Mouse (Mus musculus) cerebellum, adult 18-20 months (tissue): Measurements from ENCODE around the gene Ldlrap1.

Experiments used
- DNase-seq, 2 experiments: peaks; one replicate each; pipeline ENCODE4 v3.0.0; 2021

Ldlrap1 gene

GRCm38 (mm10) chr4:134775234-134775944 is 7.6 kb upstream of the Ldlrap1 start:
- DNase-seq = no peak

- no peak for DNase-seq
Observed at GRCm38 (mm10) chr4:134774126-134774525, 6.3 kb upstream of the Ldlrap1 start.

- peak; percentile 34 to 48 for DNase-seq
Observed at GRCm38 (mm10) chr4:134772805-134773674, 5.2 kb upstream of the Ldlrap1 start.

GRCm38 (mm10) chr4:134769891-134770290 is 2.1 kb upstream of the Ldlrap1 start:
- peak; percentile 73 to 80 for DNase-seq

- DNase-seq = peak; percentile 56 to 64
Observed at GRCm38 (mm10) chr4:134769081-134769811, 1.4 kb upstream of the Ldlrap1 start.

GRCm38 (mm10) chr4:134768226-134768888 is 533 bp upstream of the Ldlrap1 start:
- DNase-seq = peak; percentile 68 to 72

DNA sequence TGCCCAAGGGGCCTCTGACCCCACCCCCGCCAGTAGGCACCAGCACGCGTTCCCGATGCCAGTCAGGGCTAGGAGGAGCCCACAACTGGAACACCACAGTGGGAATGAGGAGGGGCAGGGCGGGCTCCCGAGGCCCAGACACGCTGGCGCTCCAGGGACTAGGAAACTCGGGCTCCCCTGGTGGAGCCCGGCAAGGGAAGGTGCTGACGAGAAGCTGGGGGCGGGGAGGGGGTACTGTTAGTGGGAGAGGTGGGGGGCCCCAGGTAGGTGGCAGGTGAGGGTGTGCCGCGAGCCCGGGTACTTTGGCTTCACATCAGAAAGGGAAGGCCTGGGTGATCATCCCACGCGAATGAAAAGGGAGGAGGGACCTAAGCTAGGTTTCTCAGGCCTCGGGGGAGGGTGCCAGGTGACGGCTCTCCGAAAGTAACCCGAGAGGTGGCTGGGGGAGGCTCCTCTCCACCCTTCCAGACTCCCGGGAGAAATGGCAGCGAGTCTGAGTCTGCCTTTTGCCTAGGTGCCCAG is 859 bp downstream of the Ldlrap1 start:
- DNase-seq = peak; percentile 57 to 58

GRCm38 (mm10) chr4:134766277-134766676 is 1.5 kb downstream of the Ldlrap1 start:
- DNase-seq = no peak

- DNase-seq = no peak
Observed at GRCm38 (mm10) chr4:134764333-134764732, 3.5 kb downstream of the Ldlrap1 start.

GRCm38 (mm10) chr4:134762360-134762759 is 5.5 kb downstream of the Ldlrap1 start:
- DNase-seq = no peak

DNA sequence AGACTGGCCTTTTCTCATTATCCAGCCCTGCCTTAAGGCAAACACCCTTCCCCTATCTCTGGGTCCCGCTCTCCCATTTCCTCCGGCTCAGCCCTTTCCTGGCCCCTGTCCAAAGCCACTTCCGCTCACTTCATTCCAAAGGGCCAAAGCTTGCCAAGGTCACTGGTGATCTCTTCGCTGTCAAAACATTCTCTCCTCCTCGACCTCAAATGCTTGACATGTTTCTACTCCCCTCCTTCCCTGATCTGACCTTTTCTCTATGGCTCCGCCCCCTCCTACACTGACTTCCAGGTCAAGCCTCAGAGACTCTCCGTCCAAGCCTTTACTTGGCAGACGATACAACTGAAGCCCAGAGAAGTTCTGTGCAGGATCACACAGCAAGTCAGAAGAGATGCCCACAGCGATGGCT is 7.0 kb downstream of the Ldlrap1 start:
- DNase-seq = peak in 1 of 2 experiments; percentile 35

DNA sequence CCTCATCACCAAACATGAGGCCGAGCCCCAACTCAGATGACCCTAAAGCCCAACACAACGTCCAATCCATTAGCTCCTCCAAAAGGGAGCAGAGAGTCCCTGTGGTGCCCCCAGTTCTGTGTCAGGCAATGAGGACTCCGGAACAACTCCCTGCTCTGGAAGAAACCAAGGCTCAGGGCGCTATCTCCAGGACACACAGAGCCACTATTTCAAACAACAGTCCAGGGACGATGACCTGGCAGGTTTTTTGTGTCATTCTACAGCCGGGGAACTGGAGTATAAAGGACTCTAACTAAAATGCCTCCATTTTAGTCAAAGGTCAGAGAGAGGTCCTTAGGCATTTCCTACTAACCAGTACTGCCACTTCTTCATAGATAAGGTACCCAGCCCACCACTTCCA is 7.5 kb downstream of the Ldlrap1 start:
- no peak for DNase-seq

- no peak for DNase-seq
Observed at GRCm38 (mm10) chr4:134759564-134759963, 8.3 kb downstream of the Ldlrap1 start.

- DNase-seq = no peak
Observed at GRCm38 (mm10) chr4:134758922-134759321, 8.9 kb downstream of the Ldlrap1 start.

GRCm38 (mm10) chr4:134758367-134758766 is 9.5 kb downstream of the Ldlrap1 start:
- no peak for DNase-seq

GRCm38 (mm10) chr4:134756953-134757352 is 10.9 kb downstream of the Ldlrap1 start:
- no peak for DNase-seq

GRCm38 (mm10) chr4:134754941-134755340 is 12.9 kb downstream of the Ldlrap1 start:
- no peak for DNase-seq

DNA sequence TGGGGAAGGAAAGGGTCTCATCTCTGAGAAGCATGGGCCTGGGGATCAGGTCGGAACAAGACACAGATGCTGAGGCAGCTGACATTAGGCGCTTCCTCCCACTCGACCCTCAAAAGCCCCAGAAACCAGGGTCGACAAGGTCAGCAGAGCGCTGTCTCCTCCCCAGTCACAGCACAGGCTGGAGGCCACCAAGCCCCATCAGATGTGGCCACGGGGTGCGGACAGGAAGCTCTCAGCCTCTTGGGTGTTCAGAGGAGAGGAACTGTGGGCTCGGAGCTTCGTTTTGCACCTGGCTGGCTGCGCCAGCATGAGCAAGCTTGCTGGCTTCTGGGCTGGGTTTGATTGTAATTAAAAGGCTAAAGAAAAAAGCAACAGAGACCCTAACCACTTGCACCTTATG is 13.5 kb downstream of the Ldlrap1 start:
- DNase-seq = no peak

DNA sequence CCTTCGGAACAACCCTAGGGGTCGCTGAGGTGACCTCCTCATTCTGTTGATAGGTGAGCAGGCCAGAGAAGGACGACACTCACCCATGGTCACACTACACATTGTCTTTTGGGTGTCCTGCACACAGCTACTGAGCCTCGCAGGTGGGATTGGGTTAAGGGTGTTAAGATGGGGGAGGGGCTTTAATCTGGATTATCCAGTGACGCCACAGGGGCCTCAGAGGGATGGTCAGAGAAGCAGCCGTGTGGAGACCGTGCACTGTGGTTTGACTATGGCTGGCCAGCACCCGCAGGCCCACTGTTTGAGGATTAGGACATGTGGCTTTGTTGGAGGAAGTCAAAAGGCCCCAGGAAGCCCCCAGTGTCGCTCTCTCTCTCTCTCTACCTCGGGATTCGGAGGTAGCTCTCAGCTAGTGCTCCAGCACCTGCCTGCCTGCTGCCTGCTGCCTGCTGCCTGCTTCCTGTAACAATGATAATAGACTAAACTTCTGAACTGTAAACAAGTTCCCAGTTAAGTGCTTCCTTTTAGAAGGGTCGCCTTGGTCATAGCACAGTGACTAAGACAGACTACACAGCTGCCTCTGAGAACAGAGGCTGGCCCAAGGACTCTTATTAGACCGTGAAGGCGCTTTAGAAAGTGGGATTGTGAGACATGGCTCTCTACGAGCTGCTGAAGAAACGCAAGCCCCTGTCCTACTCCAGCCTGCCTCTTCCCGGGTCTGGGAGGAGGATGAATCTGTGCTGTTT is 14.1 kb downstream of the Ldlrap1 start:
- no peak for DNase-seq

- no peak for DNase-seq
Observed at GRCm38 (mm10) chr4:134752911-134753426, 14.9 kb downstream of the Ldlrap1 start.

DNA sequence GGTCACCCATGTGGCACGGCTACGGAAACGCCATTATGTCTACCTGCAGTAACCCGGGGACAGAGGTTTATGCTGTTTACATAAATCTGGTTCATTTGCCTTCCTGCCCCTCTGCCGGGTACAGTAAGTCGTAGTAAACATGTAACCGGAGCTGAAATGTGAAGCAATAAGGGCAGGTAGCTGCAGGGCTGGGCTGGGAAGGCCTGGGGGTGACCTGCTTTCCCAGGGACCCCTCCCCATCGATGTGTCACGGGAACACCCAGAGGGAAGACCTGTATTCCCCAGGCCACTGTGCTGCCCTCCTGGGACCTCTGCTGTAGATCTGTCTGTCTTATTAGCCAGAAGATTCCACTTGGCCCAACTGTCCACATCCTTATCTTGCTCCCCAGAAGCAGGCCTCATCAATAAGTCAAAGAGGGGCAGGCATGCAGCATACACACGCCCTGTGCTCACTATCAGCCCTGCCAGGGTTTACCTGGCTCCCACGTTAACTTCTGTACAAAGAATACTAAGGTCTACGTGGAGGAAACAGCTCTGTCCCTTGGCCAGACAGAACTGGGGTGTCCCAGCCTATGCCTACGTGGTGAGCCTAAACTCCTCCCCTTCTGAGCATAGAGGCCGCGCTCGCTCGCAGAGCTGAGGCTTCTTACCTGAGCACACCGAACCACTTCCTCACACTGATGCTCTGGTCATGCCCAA is 16.0 kb downstream of the Ldlrap1 start:
- DNase-seq = no peak
